Mouse (Mus musculus): ENCODE results near the gene Atxn7l1.

The Atxn7l1 gene

GRCm38 (mm10) chr12:33279159-33279558 lies 131.7 kb downstream of the Atxn7l1 start:
- no peak for DNase-seq

DNA sequence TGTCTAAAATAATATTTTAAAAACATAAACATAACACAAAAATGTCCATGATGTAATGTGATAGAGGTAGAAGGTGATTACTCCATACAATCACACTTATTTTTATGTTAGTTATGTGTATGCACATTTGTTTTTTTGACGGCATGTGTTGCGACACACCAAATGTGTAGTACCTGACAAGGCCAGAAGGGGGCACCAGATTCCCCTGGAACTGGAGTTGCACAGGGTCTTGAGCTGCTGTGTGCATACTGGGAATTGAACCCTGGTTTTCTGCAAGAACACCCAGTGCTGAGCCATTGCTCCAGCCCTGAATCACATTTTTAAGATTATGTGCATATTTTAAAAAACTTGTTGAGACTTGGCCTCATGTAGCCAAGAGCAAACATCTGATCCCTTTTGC lies 133.3 kb downstream of the Atxn7l1 start:
- peak; percentile 80 for DNase-seq

DNA sequence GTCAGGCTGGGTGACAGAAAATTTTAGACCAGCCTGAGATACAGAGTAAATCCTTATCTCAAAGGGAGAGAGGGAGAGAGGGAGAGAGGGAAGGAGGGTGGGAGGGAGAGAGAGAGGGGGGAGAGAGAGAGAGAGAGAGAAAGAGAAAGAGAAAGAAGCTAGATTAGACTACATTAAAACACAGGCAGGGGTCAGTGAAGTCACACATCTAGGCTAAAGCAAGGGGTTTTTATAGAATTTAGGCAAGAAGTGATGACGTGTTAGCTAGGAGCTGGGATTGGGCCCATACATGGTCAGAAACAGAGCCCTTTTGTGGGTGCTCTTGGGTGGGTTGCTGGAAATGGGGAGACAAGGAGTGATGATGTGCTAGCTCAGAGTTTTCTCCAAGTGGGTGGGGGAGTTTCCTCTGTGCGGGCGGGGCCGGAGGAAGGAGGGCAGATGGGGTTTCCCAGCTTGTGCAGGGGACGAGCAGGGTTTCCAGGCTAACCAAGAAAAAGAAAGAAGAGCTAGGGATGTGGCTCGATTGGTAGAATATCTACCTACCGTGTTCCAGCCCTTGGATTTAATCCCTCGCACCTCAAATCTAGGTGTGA lies 136.9 kb downstream of the Atxn7l1 start:
- no peak for DNase-seq

GRCm38 (mm10) chr12:33285354-33285753 lies 137.9 kb downstream of the Atxn7l1 start:
- no peak for DNase-seq

DNA sequence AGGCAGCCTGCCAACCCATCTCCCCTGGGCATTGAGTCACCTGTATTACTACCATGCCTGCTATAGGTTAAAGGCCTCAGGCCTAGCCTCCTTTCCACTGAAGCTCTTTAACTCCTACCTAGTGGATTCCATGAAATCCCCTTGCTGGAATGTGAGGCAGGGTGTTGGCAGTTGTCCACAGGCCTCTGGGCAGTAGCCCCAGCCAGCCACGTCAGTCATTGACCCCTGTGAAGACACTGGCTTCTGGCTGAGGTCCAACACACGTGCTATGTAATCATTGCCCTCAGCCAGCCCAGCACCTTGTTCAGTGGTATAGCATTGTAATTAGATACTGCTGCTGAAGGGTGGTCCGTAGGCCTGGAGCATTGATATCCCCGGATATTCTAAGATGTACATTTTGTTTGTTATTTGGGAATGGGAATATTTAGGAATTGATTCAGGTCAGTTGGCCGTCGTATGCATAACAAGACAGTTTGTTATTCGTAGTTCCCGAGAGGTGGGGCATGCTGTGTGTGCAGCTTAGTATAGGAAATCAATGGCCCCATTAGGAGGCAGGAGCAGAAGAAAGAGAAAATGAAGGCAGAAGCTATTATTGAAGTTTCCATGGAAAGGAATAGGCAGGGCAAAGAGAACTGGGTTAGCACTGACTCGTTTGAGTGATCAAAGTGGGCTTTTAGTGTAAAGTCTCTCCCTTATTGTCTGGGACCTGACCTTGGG lies 138.6 kb downstream of the Atxn7l1 start:
- DNase-seq, result no peak

DNA sequence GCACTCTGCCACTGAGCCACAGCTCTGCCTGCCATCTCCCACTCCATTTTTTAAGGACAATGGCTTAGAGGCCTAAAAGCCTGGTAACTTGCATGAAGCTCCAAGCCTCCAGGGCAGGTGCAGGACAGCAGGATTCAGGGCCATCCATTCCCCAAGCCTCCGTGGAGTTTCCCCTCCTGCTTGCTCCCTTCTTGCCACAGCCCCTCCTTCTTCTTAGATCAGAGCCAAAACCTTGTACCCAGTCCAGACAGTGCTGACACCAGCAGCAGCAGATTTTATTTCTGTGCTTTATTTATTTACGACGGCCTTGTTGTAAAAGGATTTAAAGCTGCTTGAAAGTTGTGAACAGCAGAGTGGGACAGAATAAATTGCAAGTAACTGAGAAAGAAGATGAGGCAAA lies 140.2 kb downstream of the Atxn7l1 start:
- no peak for DNase-seq

DNA sequence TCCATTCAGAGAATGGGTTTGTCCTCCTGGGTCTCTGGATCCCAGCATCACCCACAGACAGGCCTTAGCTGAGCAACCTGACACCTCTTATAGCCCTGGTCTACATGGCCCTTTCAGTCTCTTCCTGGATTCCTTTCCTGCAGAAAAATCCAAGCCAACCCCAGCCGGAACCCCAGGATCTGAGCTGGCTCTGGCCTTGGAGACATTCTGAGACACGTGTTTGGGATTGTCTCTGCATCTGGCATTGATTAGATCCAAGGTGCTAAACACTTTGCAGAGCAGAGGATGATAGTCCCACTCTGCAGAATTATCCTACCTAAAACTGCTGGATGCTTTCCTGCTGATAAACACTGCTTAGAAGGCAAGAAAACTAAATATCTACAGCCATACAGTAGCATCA lies 141.3 kb downstream of the Atxn7l1 start:
- no peak for DNase-seq

GRCm38 (mm10) chr12:33302070-33302469 lies 154.6 kb downstream of the Atxn7l1 start:
- peak; percentile 74 for DNase-seq

DNA sequence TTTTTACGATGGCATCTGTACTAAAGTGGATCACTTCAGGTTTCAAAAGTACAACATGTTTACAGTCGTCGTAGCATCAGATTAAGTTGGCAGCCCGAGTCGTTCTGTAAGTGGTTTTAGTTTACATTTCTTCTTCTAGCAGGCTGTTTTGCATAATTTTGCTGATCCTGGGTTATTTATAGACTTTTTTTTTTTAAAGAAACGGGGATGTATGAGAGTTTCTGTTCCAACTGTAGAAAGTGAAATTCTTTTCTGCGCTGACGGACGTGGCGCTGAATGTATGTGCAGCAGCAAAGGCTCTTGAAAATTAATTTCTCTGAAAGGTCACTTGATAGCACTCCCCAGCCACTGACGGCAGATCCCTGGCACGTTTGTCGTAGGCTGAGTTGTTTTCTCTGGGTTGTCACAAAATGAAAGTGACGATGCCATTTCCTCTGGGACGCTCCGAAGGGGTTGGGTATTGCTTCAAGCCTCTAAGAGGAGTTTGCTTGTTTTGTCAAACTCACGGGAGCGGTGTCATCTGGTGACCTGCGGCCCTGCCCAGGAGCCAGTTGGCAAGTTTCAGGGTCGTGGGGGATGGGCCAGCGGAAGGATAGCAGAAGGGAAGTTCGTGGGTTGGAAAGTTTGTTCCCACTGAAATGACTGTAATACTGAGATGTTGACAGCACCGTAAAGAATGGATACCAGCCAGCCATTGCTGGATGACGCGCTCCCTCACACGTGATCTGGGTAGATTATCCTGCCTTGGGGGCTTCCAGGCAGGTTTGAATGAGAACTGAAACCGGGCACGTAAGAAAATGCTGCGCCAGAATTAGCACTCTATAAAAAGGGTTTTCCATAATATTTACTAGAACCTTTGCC lies 155.3 kb downstream of the Atxn7l1 start:
- peak; percentile 69 for DNase-seq

- DNase-seq, result no peak
Measured at GRCm38 (mm10) chr12:33303384-33303770, 155.9 kb downstream of the Atxn7l1 start.

GRCm38 (mm10) chr12:33305106-33305505 lies 157.6 kb downstream of the Atxn7l1 start:
- no peak for DNase-seq

- DNase-seq, result no peak
Measured at GRCm38 (mm10) chr12:33306476-33306875, 159.0 kb downstream of the Atxn7l1 start.

- DNase-seq, result no peak
Measured at GRCm38 (mm10) chr12:33308668-33309067, 161.2 kb downstream of the Atxn7l1 start.

GRCm38 (mm10) chr12:33313828-33314671 lies 166.6 kb downstream of the Atxn7l1 start:
- peak; percentile 74 for DNase-seq

GRCm38 (mm10) chr12:33314924-33315643 lies 167.6 kb downstream of the Atxn7l1 start:
- peak; percentile 79 for DNase-seq

- peak; percentile 60 for DNase-seq
Measured at GRCm38 (mm10) chr12:33315804-33316203, 168.3 kb downstream of the Atxn7l1 start.

DNA sequence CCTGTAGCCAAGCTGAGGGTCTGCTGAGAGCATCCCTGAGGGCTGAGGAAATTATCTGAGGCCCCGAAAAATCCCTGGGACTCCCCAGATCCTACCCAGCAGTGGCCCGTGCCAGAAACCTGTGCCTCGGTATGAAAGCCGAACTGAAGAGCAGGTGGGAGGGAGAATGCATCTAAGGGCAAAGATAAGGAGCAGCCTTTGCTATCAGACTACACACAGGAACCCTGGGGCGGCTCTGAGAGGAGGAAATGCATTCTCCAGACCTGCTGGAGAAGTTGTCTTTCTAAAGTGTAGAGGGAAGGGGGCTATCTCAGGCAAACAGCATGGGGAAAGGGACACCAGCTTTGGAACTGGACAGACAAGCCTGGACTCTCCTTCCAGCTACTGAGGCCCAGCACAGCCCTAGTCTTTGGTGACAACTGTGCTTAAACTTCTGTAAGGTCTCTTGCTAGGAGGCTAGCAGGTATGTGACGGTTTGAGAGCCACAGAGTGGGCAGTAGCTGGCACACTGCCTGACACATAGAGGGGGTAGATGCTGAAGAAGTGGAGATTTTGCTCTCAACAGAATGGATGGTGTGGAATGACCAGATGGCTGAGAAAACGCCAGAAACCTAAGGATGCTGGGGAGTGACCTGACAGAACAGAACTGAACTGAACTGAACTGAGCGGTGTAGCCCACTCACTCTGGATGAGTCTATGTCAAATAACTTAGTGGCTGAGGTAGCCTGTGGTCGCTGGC lies 170.5 kb downstream of the Atxn7l1 start:
- no peak for DNase-seq

- DNase-seq, result no peak
Measured at GRCm38 (mm10) chr12:33322547-33322946, 175.1 kb downstream of the Atxn7l1 start.

DNA sequence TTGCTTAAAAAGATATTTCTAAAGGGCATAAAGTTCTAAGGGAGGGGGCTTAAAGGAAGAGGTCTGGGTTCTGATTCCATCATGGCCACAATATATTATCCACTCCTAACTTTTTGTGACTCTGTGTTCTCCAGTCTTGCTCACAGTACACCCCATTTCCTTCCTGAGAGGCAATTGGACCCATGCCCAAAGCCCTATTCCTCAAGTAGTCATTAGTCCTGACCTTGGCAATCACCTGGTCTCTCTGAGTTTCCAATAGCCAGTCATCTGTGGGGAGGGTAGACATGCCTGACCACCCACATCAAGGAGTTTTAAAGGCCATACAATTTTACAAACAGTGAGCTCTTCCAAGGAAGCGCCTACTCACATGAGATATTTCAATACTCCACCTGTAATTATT lies 176.3 kb downstream of the Atxn7l1 start:
- no peak for DNase-seq

DNA sequence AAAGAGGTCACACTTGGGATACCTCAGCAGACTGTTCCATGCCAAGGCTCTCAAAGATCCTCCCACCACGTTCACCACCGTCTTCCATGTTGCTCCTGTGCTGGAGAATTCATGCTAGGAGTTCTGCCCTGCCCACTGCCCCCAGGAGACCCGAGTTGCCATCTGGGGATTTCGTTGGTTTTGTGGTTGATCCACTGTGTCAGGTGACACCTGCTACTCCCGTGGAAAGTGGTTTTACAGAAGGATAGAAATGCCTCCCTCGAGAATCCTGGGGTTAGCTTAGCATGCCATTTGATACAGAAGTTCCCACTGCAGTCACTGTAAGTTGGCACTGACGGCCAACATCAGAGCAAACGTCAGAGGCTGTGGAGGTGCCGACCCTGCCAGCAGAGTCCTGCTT lies 177.9 kb downstream of the Atxn7l1 start:
- DNase-seq, result no peak

DNA sequence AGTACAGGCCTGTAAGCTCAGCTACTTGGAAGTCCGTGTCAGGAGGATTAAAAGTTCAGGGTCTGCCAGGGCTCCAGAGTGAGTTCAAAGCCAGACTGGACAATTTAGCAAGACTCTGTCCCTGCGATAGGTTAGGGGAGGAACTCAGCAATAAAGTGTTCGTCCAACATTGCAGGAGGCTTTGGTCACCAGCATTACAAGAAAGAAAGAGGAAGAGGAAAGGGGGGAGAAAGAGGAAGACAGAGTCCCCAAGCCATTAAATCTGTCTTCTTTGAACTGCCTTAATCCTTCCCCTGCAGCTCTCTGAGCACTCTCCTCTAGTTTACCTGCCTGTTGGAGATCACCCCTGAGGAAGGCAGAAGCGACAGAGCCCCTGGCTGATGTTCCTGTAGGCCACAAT lies 184.6 kb downstream of the Atxn7l1 start:
- DNase-seq, result no peak
